ENCODE assay signal across 26 mouse cellular contexts in the genomic region with DNA sequence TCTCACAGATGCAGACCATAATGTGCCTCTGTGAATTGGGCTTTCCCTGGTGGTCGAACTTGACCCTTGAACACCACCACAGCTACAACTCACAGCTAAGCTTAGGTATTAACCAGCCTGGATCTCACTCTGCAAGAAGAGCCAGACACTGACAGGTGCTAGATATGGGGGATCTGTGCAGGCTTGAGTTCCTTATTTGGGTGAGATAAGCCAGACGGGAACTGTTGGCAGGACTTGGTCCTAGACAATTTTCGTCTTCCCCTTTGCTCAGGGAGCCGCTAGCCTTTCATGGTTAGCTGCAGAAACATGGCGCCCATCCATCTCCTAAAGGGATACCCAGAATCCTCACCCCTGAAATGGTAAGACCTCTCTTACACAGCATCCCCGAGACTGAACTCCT. TPM values are rescaled to one million over a fixed set of nuclear protein-coding genes. Genes with fewer than 3 reads are reported as not detected.
"Had no signal": no experiment of that assay in that cellular context is flagged by ENCODE, and none has a peak within 500 bp of the region (broad histone marks: within the 10 kb centered on the region; RNA-seq: fewer than 3 reads in every experiment).

No protein-coding gene starts in this region.

- DNase-seq: liver, postnatal 0 days; lung, adult 2 months; lung, postnatal 14 days; lung, postnatal 36 days; midbrain, embryonic 14.5 days; retina, postnatal 1 day; right cerebral cortex, adult 18-20 months; right cerebral cortex, postnatal 25 days; right cerebral cortex, postnatal 4 days; spleen, adult 18-20 months; thymus, adult 18-20 months; thymus, postnatal 14 days; thymus, postnatal 36 days had no signal

- H3K9ac ChIP-seq: liver, embryonic 15.5 days; liver, postnatal 0 days; lung, embryonic 15.5 days; midbrain, embryonic 12.5 days; neural tube, embryonic 12.5 days had no signal

- H3K27ac ChIP-seq: liver, embryonic 15.5 days; lung, embryonic 15.5 days; macrophage; midbrain, embryonic 12.5 days; neural tube, embryonic 12.5 days had no signal

- H3K27me3 ChIP-seq: lung, embryonic 15.5 days; megakaryocyte, embryonic 14.5 days; neural tube, embryonic 12.5 days had no signal

- H3K4me3 ChIP-seq: liver, embryonic 15.5 days; lung, embryonic 15.5 days; megakaryocyte, embryonic 14.5 days; midbrain, embryonic 12.5 days; myocyte; neural tube, embryonic 12.5 days had no signal

- H3K4me1 ChIP-seq: liver, embryonic 15.5 days; lung, embryonic 15.5 days; megakaryocyte, embryonic 14.5 days; midbrain, embryonic 12.5 days; neural tube, embryonic 12.5 days had no signal

- H3K36me3 ChIP-seq: liver, embryonic 15.5 days; lung, embryonic 15.5 days; midbrain, embryonic 12.5 days; neural tube, embryonic 12.5 days had no signal

- H3K4me2 ChIP-seq: liver, embryonic 15.5 days; lung, embryonic 15.5 days; midbrain, embryonic 12.5 days; neural tube, embryonic 12.5 days had no signal

- ATAC-seq: liver, postnatal 0 days; lung, postnatal 0 days; midbrain, embryonic 16.5 days had no signal

- H3K9me3 ChIP-seq: liver, embryonic 15.5 days; lung, embryonic 15.5 days; megakaryocyte, embryonic 14.5 days; midbrain, embryonic 12.5 days; neural tube, embryonic 12.5 days had no signal

RNA-seq across cellular contexts. Expression of a gene that starts 35.0 kb away (rescaled TPM):
- polyA plus RNA-seq: liver, embryonic 15.5 days; liver, postnatal 0 days; lung, adult 2 months; lung, embryonic 15.5 days; lung, postnatal 0 days; macrophage; midbrain, embryonic 12.5 days; midbrain, embryonic 14.5 days; midbrain, embryonic 16.5 days; myocyte; neural tube, embryonic 12.5 days; neural tube, embryonic 14.5 days; stomach, embryonic 14.5 days; stomach, embryonic 16.5 days; thymus, postnatal 0 days had no signal

RNA-seq across cellular contexts. Expression of a gene that starts 57.2 kb away (rescaled TPM):
- polyA plus RNA-seq: liver, embryonic 15.5 days; neural tube, embryonic 12.5 days had no signal
